ENCODE assay signal across 8 mouse cellular contexts in the genomic region with DNA sequence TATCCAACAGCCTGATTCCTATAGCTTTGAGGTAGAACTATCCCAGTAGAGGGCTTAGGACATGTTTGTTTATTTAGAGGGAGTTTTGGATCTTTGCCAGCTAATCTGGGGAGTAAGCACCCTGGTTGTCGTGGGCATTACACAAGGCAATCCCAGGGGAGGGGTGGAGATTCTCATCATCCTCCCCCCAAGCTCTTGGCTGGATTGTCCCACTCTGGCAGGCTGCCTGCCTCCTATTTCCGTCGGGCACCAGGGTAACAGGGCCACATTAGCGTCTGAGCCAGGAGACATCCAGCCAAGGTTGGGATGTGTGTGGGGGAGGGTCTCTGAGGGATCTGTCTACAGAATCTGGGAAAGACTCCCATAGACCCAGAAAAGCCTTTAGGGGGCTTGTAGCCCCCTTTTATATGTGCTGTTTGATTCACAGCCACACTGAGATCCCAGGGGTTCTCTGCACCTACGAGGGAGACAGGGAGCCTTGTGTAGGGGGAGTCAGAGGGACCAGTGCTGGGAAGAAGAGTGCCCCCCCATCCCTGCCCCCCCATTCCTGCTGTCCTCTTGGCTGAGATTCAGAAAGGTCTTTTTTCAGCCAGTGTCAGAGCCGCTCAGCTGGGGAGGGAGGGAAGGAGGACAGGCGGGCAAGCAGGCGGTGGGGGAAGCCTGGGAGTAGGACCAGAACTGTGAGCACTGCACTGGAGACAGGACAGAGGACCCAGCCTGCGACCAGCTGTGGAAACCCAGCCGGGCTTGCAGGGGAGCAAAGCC. TPM values are rescaled to one million over a fixed set of nuclear protein-coding genes. Genes with fewer than 3 reads are reported as not detected.
DNase-seq lines count a peak whose midpoint lies in the region; ATAC-seq lines count a peak whose summit lies in the region.

No protein-coding gene starts in this region.

- peaks cover 100% of the 10 kb centered on the region for H3K4me1 ChIP-seq in megakaryocyte, embryonic 14.5 days
- peaks cover 51% of the 10 kb centered on the region for H3K4me1 ChIP-seq in intestine, embryonic 16.5 days (ENCODE audit: control insufficient read depth, insufficient read depth, low read length)
- peaks cover 77% of the 10 kb centered on the region for H3K4me1 ChIP-seq in midbrain, embryonic 13.5 days (replicated peaks)

- 23% methylated on average over 10 of the region's 10 CpGs for WGBS in intestine, embryonic 16.5 days
- 18% methylated on average over 9 of the region's 10 CpGs for WGBS in midbrain, embryonic 13.5 days

- DNase-seq in cerebellum, postnatal 25 days = peak; percentile 81 to 85
- DNase-seq in heart, adult 11 months = peak; percentile 97
- peak; percentile 54 to 70 for DNase-seq in left cerebral cortex, postnatal 25 days (ENCODE audit: low spot score in 2 of 2)
- no peak for DNase-seq in spleen, postnatal 36 days (ENCODE audit: low spot score in 2 of 2)

- peak overlapping the region; percentile 62 for H3K9ac ChIP-seq in intestine, embryonic 16.5 days (ENCODE audit: low read depth, low read length)
- peak overlapping the region; percentile 62 for H3K9ac ChIP-seq in midbrain, embryonic 13.5 days (replicated peaks)

- H3K27me3 ChIP-seq in megakaryocyte, embryonic 14.5 days (replicated peaks) = no peaks in the 10 kb centered on the region
- H3K27me3 ChIP-seq in intestine, embryonic 16.5 days (replicated peaks; ENCODE audit: control insufficient read depth, insufficient read depth, low read length) = no peaks in the 10 kb centered on the region
- no peaks in the 10 kb centered on the region for H3K27me3 ChIP-seq in midbrain, embryonic 13.5 days

- intact Hi-C loops in left cerebral cortex, postnatal 25 days (cut with DNase I) = no loop called here

- peak overlapping the region; percentile 88 for H3K27ac ChIP-seq in intestine, embryonic 16.5 days (ENCODE audit: low read length)
- H3K27ac ChIP-seq in midbrain, embryonic 13.5 days = peak overlapping the region; percentile 85

- ATAC-seq in megakaryocyte, adult 5-6 weeks (ENCODE audit: poor library complexity, severe bottlenecking) = no peak
- ATAC-seq in intestine, embryonic 16.5 days = peak; percentile 55
- peak; percentile 76 for ATAC-seq in midbrain, embryonic 13.5 days

- H3K4me3 ChIP-seq in megakaryocyte, embryonic 14.5 days (replicated peaks) = peak overlapping the region; percentile 83
- peak overlapping the region; percentile 33 for H3K4me3 ChIP-seq in intestine, embryonic 16.5 days (ENCODE audit: low read length)
- H3K4me3 ChIP-seq in midbrain, embryonic 13.5 days (replicated peaks) = peak overlapping the region; percentile 21; the same call in 1 of the 2 replicates

- no peaks in the 10 kb centered on the region for H3K9me3 ChIP-seq in megakaryocyte, embryonic 14.5 days
- H3K9me3 ChIP-seq in intestine, embryonic 16.5 days (ENCODE audit: control insufficient read depth, low read length) = no peaks in the 10 kb centered on the region
- H3K9me3 ChIP-seq in midbrain, embryonic 13.5 days = no peaks in the 10 kb centered on the region

- peak overlapping the region; percentile 49 for H3K4me2 ChIP-seq in intestine, embryonic 16.5 days (ENCODE audit: low read depth, low read length)
- H3K4me2 ChIP-seq in midbrain, embryonic 13.5 days (replicated peaks) = peak overlapping the region; percentile 46

- H3K36me3 ChIP-seq in megakaryocyte, embryonic 14.5 days (replicated peaks; ENCODE audit: low read length) = peaks cover 44% of the 10 kb centered on the region
- no peaks in the 10 kb centered on the region for H3K36me3 ChIP-seq in intestine, embryonic 16.5 days (ENCODE audit: control insufficient read depth, insufficient read depth, low read length)
- H3K36me3 ChIP-seq in midbrain, embryonic 13.5 days = no peaks in the 10 kb centered on the region

RNA-seq across cellular contexts. Expression of a gene that starts 17.1 kb away (rescaled TPM):
- 230 and 1,256 TPM in 2 replicates for polyA plus RNA-seq in megakaryocyte, embryonic 14.5 days (2012; ENCODE audit: insufficient read depth, low replicate concordance)
- total RNA-seq in megakaryocyte, adult 5-6 weeks (2015) = 5.5 and 12.0 TPM in 2 replicates
- total RNA-seq in megakaryocyte, adult 5-6 weeks (2017) = 6.4 and 8.6 TPM in 2 replicates
- polyA plus RNA-seq in intestine, embryonic 16.5 days (2015; fragmentation: Nextera tagmentation; extraction: Ambion mirVana) = 7.5 and 7.7 TPM in 2 replicates
- total RNA-seq in left cerebral cortex, postnatal 25 days (2021) = 100 to 1,000 TPM; 179 to 184 TPM
- polyA plus RNA-seq in midbrain, embryonic 13.5 days (2015; fragmentation: Nextera tagmentation; extraction: Ambion mirVana) = 15.6 and 17.7 TPM in 2 replicates

RNA-seq across cellular contexts. Expression of a gene that starts 52.0 kb away (rescaled TPM):
- 1.3 and 4.3 TPM in 2 replicates for polyA plus RNA-seq in megakaryocyte, embryonic 14.5 days (2012; ENCODE audit: insufficient read depth, low replicate concordance)
- total RNA-seq in megakaryocyte, adult 5-6 weeks (2015) = 29.5 and 41.5 TPM in 2 replicates
- total RNA-seq in megakaryocyte, adult 5-6 weeks (2017) = 29.6 and 44.3 TPM in 2 replicates
- 56.4 and 64.9 TPM in 2 replicates for polyA plus RNA-seq in intestine, embryonic 16.5 days (2015; fragmentation: Nextera tagmentation; extraction: Ambion mirVana)
- total RNA-seq in left cerebral cortex, postnatal 25 days (2021) = 10 to 100 TPM; 71.0 to 79.9 TPM
- polyA plus RNA-seq in midbrain, embryonic 13.5 days (2015; fragmentation: Nextera tagmentation; extraction: Ambion mirVana) = 35.8 and 45.9 TPM in 2 replicates

Comparison
In these comparisons a context has a peak if more than half of its experiments do, and no peak if none do; other contexts are left out.
1. H3K4me3 ChIP-seq: peak in every context shown above with its lines; median percentile 83 in megakaryocyte, embryonic 14.5 days; 33 in intestine, embryonic 16.5 days; 21 in midbrain, embryonic 13.5 days.
2. DNase-seq: peak in cerebellum, postnatal 25 days (2 of 2), heart, adult 11 months (single experiment) and left cerebral cortex, postnatal 25 days (2 of 2); none in spleen, postnatal 36 days (0 of 2).
3. RNA of a gene that starts 17.1 kb away (polyA plus RNA-seq): 230 to 1,256 TPM in megakaryocyte, embryonic 14.5 days; 15.6 to 17.7 TPM in midbrain, embryonic 13.5 days and 7.5 to 7.7 TPM in intestine, embryonic 16.5 days; every median in the first group is over 10 times any median in the second.